Mouse (Mus musculus) heart, embryonic 15.5 days (tissue): ENCODE data around the gene Thap11. TPM values are rescaled to one million over a fixed set of nuclear protein-coding genes. Genes with fewer than 3 reads are reported as not detected.

Experiments used
- ATAC-seq: fragments of 200-750 bp; cut with Nextera tagmentation; replicated peaks from 2 replicates; pipeline ENCODE4 v1.8.0; 2017; ENCODE audit warnings: low read depth, moderate TSS enrichment; ENCODE audit not compliant: insufficient number of reproducible peaks, insufficient read depth, low FRiP score
- H3K27ac ChIP-seq: fragments of 300-500 bp; sonication (generic); 2 replicates; pipeline ENCODE4 v1.5.1; 2015; ENCODE audit warnings: mild to moderate bottlenecking, inconsistent platforms
- H3K27me3 ChIP-seq: fragments of 300-500 bp; sonication (generic); 2 replicates; pipeline ENCODE4 v1.6.1; 2015; ENCODE audit warnings: inconsistent platforms
- H3K36me3 ChIP-seq: fragments of 300-500 bp; sonication (generic); 2 replicates; pipeline ENCODE4 v1.6.1; 2015; ENCODE audit warnings: mild to moderate bottlenecking, inconsistent platforms
- H3K4me1 ChIP-seq: fragments of 300-500 bp; sonication (generic); replicated peaks from 2 replicates; pipeline ENCODE4 v1.6.1; 2015; ENCODE audit warnings: inconsistent platforms
- H3K4me2 ChIP-seq: fragments of 300-500 bp; sonication (generic); 2 replicates; pipeline ENCODE4 v1.6.1; 2015; ENCODE audit warnings: inconsistent platforms, mild to moderate bottlenecking, moderate library complexity
- H3K4me3 ChIP-seq: fragments of 300-500 bp; sonication (generic); 2 replicates; pipeline ENCODE4 v1.5.1; 2015; ENCODE audit warnings: mild to moderate bottlenecking, inconsistent platforms
- H3K9ac ChIP-seq: fragments of 300-500 bp; sonication (generic); 2 replicates; pipeline ENCODE4 v1.6.1; 2015; ENCODE audit warnings: mild to moderate bottlenecking, inconsistent platforms
- H3K9me3 ChIP-seq: fragments of 300-500 bp; sonication (generic); replicated peaks from 2 replicates; pipeline ENCODE4 v1.6.1; 2016; ENCODE audit warnings: inconsistent platforms
- WGBS: fragments of 180-500 bp; shearing (Covaris S2); methylation state at CpG from one replicate; pipeline ENCODE4 v1.1.7; 2015; ENCODE audit warnings: mixed read lengths; 5-methylcytosine and 5-hydroxymethylcytosine counted together
- polyA plus RNA-seq: library from polyadenylated mRNA; unstranded; fragments of >200 nt; fragmentation: Nextera tagmentation; extraction: Ambion mirVana; gene quantifications from 2 replicates; pipeline ENCODE4 v1.2.1, GENCODE M21; 2015

Thap11 gene
- polyA plus RNA-seq, 1 experiment from 2014 or later: 44.7 TPM

- Histone ChIP-seq H3K27ac (0 out of 2 replicates have a peak overlapping the region, but pooled peaks have one; percentile 68), H3K9ac (no peak overlapping the region), H3K9me3 (no peaks in the 10 kb centered on the region), H3K27me3 (no peaks in the 10 kb centered on the region), H3K4me2 (peak overlapping the region; percentile 75; the same call in 1 of the 2 replicates), H3K36me3 (peaks cover 21% of the 10 kb centered on the region), H3K4me3 (peak overlapping the region; percentile 69), H3K4me1 (peaks cover 32% of the 10 kb centered on the region)
- WGBS: 79% methylated on average over 12 of the region's 12 CpGs
- ATAC-seq: no peak
Measured at GRCm38 (mm10) chr8:105852146-105852729, 2.7 kb upstream of the Thap11 start.

GRCm38 (mm10) chr8:105853178-105853577, 1.8 kb upstream of the Thap11 start, which contains the start of gene Cenpt:
Gene Cenpt, minus strand, starts transcription at chr8:105853278.
- no peaks in the 10 kb centered on the region for H3K27me3 ChIP-seq
- no peak within 1 kb of the TSS; the same call in 1 of the 2 replicates for H3K4me2 ChIP-seq
- no peak within 1 kb of the TSS for H3K9ac ChIP-seq
- no peak within 1 kb of the TSS for H3K4me3 ChIP-seq
- H3K36me3 ChIP-seq: peaks cover 13% of the 10 kb centered on the region
- no peak for ATAC-seq
- 0 out of 2 replicates have a peak within 1 kb of the TSS, but pooled peaks have one; percentile 68 for H3K27ac ChIP-seq
- no peaks in the 10 kb centered on the region for H3K9me3 ChIP-seq
- peaks cover 41% of the 10 kb centered on the region for H3K4me1 ChIP-seq
- 86% methylated on average over 3 of the region's 3 CpGs for WGBS

DNA sequence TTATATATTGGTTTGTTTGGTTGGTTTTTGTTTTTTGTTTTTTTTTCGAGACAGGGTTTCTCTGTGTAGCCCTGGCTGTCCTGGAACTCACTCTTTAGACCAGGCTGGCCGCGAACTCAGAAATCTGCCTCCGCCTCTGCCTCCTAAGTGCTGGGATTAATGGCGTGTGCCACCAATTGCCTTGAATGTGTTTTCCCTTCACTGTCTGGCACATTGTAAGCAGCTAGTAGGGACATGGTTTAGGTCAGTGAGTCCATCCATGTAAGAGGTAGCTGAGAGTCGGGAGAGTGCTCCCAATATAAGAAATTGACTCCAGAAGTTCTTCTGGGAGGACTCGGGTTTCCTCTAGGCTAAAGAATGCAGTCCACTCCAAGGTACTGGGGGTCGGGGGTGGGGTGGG, 629 bp upstream of the Thap11 start:
- Histone ChIP-seq H3K4me2 (peak overlapping the region; percentile 95), H3K4me1 (peaks cover 42% of the 10 kb centered on the region), H3K4me3 (peak overlapping the region; percentile 78), H3K9ac (peak overlapping the region; percentile 80; the same call in 1 of the 2 replicates), H3K27ac (peak overlapping the region; percentile 88; the same call in 1 of the 2 replicates), H3K36me3 (peaks cover 2% of the 10 kb centered on the region), H3K9me3 (no peaks in the 10 kb centered on the region), H3K27me3 (no peaks in the 10 kb centered on the region)
- WGBS: 26% methylated on average over 8 of the region's 8 CpGs
- no peak for ATAC-seq

DNA sequence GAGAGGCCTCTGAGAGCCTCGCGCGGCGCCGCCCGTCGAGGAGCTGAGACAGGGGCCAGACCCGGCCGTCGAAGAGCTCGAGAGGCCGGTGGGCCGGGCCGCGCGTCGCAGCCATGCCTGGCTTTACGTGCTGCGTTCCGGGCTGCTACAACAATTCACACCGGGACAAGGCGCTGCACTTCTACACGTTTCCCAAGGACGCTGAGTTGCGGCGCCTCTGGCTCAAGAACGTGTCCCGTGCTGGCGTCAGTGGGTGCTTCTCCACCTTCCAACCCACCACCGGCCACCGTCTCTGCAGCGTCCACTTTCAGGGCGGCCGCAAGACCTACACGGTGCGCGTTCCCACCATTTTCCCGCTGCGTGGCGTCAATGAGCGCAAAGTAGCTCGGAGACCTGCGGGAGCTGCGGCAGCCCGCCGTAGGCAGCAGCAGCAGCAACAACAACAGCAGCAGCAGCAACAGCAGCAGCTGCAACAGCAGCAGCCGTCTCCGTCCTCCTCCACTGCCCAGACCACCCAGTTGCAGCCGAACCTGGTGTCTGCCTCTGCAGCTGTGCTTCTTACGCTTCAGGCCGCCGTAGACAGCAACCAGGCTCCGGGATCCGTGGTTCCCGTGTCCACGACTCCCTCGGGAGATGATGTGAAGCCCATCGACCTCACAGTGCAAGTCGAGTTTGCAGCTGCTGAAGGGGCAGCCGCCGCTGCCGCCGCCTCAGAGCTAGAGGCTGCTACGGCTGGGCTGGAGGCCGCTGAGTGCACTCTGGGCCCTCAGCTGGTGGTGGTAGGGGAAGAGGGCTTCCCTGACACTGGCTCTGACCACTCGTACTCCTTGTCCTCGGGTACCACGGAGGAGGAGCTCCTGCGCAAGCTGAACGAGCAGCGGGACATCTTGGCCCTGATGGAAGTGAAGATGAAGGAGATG, 576 bp downstream of the Thap11 start:
- Histone ChIP-seq H3K36me3 (no peaks in the 10 kb centered on the region), H3K4me3 (peak overlapping the region; percentile 78), H3K4me1 (peaks cover 43% of the 10 kb centered on the region), H3K9me3 (no peaks in the 10 kb centered on the region), H3K9ac (peak overlapping the region; percentile 80), H3K27ac (peak overlapping the region; percentile 88), H3K27me3 (no peaks in the 10 kb centered on the region), H3K4me2 (peak overlapping the region; percentile 95)
- ATAC-seq: peak; percentile 48
- WGBS: under 1% methylated on average over 71 of the region's 71 CpGs

DNA sequence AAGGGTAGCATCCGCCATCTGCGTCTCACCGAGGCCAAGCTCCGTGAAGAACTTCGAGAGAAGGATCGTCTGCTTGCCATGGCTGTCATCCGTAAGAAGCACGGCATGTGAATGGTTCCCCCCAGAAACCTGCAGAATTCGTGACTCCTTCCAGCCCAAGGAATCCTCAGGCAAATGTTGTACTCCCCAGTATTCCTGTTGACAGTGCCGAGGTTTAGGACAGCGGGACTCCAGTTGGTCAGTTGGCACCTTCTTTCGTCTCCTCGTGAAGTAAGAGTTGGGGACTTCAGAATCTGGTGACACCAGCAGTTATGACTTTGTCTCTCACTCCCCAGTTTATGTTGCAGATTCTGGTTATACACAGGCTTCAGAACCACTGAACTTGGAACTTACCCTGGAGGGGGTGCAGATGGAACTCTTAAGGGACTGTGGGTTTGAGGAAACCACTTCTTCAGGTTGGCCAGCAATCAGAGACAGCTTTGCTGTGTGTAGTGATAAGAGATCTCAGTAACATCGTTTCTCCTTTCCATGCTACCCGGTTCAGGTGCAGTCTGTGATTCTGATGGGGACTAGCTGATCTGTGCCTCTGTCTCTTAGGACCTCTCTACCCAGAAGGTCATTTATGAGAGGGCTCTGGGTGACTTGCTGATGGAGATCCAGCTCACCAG, 1.4 kb downstream of the Thap11 start:
- H3K9ac ChIP-seq: peak overlapping the region; percentile 80
- whole genome bisulfite sequencing: 11% methylated on average over 15 of the region's 15 CpGs
- H3K4me1 ChIP-seq: peaks cover 39% of the 10 kb centered on the region
- peak overlapping the region; percentile 88 for H3K27ac ChIP-seq
- H3K36me3 ChIP-seq: no peaks in the 10 kb centered on the region
- peak overlapping the region; percentile 78 for H3K4me3 ChIP-seq
- ATAC-seq: no peak
- no peaks in the 10 kb centered on the region for H3K9me3 ChIP-seq
- H3K4me2 ChIP-seq: peak overlapping the region; percentile 95
- no peaks in the 10 kb centered on the region for H3K27me3 ChIP-seq

GRCm38 (mm10) chr8:105858495-105858894, 3.6 kb downstream of the Thap11 start:
- H3K9me3 ChIP-seq: no peaks in the 10 kb centered on the region
- WGBS: 83% methylated on average over 5 of the region's 5 CpGs
- no peak overlapping the region for H3K27ac ChIP-seq
- H3K4me2 ChIP-seq: no peak overlapping the region
- no peaks in the 10 kb centered on the region for H3K27me3 ChIP-seq
- H3K4me1 ChIP-seq: peaks cover 53% of the 10 kb centered on the region
- no peaks in the 10 kb centered on the region for H3K36me3 ChIP-seq
- H3K9ac ChIP-seq: no peak overlapping the region
- ATAC-seq: no peak
- no peak overlapping the region for H3K4me3 ChIP-seq

DNA sequence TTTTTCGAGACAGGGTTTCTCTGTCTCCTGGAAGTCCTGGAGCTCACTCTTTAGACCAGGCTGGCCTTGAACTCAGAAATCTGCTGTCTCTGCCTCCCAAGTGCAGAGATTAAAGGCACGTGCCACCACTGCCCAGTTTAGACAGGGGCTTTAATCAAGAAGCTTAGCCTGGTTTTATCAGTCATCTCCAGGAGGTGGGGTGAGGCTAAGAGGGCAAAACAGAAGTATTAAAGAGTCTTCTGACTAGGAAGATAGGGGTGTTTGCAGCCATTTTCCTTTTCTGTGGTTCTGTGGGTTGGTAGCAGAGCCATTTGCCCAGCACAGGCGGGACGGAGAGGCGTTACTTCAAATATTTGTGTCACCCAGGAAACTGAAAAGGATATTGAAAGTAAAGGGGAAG, 4.4 kb downstream of the Thap11 start:
- Histone ChIP-seq H3K27me3 (no peaks in the 10 kb centered on the region), H3K9me3 (no peaks in the 10 kb centered on the region), H3K4me2 (peak overlapping the region; percentile 75; the same call in 1 of the 2 replicates), H3K4me1 (peaks cover 56% of the 10 kb centered on the region), H3K9ac (no peak overlapping the region), H3K36me3 (no peaks in the 10 kb centered on the region), H3K27ac (peak overlapping the region; percentile 56), H3K4me3 (peak overlapping the region; percentile 95; the same call in 1 of the 2 replicates)
- no peak for ATAC-seq
- WGBS: 61% methylated on average over 5 of the region's 5 CpGs

- Histone ChIP-seq H3K4me2 (peak within 1 kb of the TSS; percentile 75), H3K9ac (peak within 1 kb of the TSS; percentile 93), H3K9me3 (no peaks in the 10 kb centered on the region), H3K4me1 (peaks cover 54% of the 10 kb centered on the region), H3K27me3 (no peaks in the 10 kb centered on the region), H3K4me3 (peak within 1 kb of the TSS; percentile 95), H3K36me3 (no peaks in the 10 kb centered on the region), H3K27ac (peak within 1 kb of the TSS; percentile 95)
- WGBS: under 1% methylated on average over 50 of the region's 59 CpGs
- peak; percentile 98 for ATAC-seq
Measured at GRCm38 (mm10) chr8:105860143-105860981, 5.4 kb downstream of the Thap11 start, which contains the start of gene Nutf2. Gene Nutf2, plus strand, starts transcription at chr8:105860580.

GRCm38 (mm10) chr8:105861951-105862350, 7.0 kb downstream of the Thap11 start:
- 9% methylated on average over 1 of the region's 1 CpGs for WGBS
- Histone ChIP-seq H3K4me2 (peak overlapping the region; percentile 75), H3K27me3 (no peaks in the 10 kb centered on the region), H3K4me1 (peaks cover 42% of the 10 kb centered on the region), H3K9ac (peak overlapping the region; percentile 93), H3K27ac (peak overlapping the region; percentile 95), H3K4me3 (peak overlapping the region; percentile 95), H3K36me3 (peaks cover 11% of the 10 kb centered on the region), H3K9me3 (no peaks in the 10 kb centered on the region)
- ATAC-seq: no peak

GRCm38 (mm10) chr8:105866364-105867029, 11.6 kb downstream of the Thap11 start:
- WGBS: 76% methylated on average over 6 of the region's 6 CpGs
- no peak for ATAC-seq
- Histone ChIP-seq H3K4me2 (no peak overlapping the region), H3K9ac (no peak overlapping the region), H3K27ac (no peak overlapping the region), H3K4me1 (peaks cover 19% of the 10 kb centered on the region), H3K9me3 (no peaks in the 10 kb centered on the region), H3K27me3 (no peaks in the 10 kb centered on the region), H3K4me3 (no peak overlapping the region), H3K36me3 (peaks cover 30% of the 10 kb centered on the region)
